Mouse (Mus musculus) adrenal gland, postnatal 4 days (tissue): ENCODE measurements at regions not wholly inside any gene's neighbourhood (a gene's known extent, or its start where the extent isn't known, plus 50 kb on each side); places are given as distances from the start of the nearest gene placed in this dataset. TPM values are rescaled to one million over a fixed set of nuclear protein-coding genes. Genes with fewer than 3 reads are reported as not detected.

ENCODE experiments used
- DNase-seq, 2 experiments: peaks; one replicate each; pipeline ENCODE4 v3.0.0; 2021 to 2022; ENCODE audit warnings: low spot score in 2 of 2, mixed read lengths in 2 of 2
- microRNA-seq: library from miRNA; unstranded; fragments of <30 nt; microRNA quantifications from one replicate; pipeline ENCODE4 v1.2.0, GENCODE M21; 2021

DNA sequence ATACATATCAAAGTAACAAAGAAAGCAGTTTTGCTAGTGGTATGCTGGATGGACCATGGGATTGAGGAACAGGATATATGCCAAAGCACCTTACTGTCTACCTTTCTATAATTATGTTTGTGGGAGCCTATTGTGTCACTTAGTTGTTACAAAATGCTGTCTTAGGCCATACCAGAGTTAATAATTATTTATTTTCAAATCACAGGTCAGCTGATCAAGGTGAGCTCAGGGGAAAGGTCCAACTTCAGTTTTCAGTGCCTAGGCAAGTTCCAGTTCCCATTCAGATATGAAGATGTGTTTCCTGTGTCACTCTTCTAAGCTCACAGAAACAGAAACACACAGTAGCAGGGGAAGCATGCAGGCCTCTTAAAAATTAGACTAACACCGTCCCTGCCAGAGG is 75.5 kb upstream of the Ell2 start:
- no peak for DNase-seq

DNA sequence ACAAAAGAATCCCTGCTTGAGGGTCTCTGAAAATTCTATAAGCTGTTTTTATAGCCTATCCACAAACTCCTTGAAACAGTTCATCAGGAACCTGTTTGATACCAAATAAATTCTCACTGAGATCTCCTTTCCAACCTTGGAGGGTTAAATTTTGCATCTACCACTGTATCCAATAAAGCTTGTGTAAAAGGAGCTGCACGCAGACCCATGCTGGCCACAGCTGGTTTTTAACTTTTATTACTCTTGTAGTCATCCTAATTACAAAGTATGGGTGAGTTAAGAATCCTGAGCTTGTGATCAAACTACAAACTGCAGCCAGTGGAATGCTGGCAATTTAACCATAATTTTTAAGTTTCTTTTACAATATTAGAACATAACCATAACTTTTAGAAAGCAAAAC is 59.0 kb upstream of the Ell2 start:
- no peak for DNase-seq

DNA sequence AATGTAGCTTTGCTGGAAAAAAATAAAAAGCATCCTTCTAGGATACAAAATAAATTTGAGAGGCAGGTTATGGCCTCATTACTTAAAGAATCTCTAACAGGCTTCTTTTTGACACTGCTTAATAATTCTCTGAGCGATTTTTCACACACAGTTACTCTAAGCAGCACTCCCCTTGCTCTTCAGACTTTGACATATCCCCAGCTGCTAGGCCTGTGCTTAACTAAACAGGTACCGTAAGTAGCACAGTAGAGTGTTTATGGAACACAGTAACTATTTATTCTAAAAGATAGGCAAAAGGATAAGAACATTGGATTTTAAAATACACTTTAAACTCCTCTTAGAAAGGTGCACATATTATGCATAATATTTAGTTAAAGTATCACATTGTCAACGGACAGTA is 54.6 kb upstream of the Ell2 start:
- DNase-seq: no peak

DNA sequence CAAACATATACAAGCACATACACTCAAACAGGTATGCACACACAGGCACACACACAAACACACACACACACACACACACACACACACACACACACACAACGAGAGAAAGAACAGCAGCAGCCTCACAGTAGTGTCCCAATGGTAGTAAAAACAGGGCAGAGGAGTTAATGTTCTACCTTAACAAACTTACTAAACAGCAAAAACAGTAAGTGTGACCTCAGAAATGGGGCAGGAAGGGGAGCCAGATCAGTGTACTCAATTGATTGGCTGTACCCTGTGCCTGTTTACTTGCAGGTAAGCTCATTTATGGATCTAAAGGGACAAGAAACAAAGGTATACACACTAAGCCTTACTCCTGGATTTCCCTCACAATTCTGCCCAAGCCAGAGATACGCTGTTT is 53.6 kb upstream of the Ell2 start:
- no peak for DNase-seq

Small RNA genes in the stretch of these regions (microRNA-seq; reads per million reads assigned to microRNA genes)
- gene Mir682: not detected
